Mouse (Mus musculus): ENCODE results near the gene Olfml1.

The Olfml1 gene

GRCm38 (mm10) chr7:107594325-107594856, 27.1 kb downstream of the Olfml1 start:
- intact Hi-C loops (cut with DNase I) = no loop called here

DNA sequence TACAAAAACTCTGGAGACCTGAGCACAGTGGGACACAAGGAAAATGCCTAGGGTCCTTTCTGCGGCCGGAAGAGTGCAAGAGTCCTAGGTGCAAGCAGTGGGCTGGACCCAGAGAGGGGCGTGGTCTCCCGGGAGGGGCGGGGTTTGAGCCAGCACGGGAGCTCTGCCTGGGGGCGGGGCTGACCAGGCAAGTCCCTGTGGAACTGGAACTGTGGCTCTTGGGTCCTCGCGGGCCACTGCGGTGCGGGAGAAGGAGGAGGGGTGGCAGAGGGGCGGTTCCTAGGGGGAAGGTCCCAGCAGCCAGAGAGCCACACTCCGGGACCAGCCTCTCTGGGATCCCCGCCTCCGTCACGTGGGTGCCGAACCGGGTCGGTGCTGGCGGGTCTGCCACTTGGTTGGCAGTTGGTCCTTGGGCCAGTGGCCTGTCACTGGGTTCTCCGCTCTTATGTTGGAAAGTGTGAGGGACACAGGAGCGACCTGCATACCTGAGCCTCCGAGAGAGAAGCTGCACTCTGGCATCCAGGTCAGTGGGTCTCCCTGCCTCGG, 27.7 kb downstream of the Olfml1 start, which contains the start of gene Ppfibp2:
Gene Ppfibp2, plus strand, starts transcription at position 351 of the 546 bp plus-strand sequence.
- intact Hi-C loops (cut with DNase I) = no loop called here

DNA sequence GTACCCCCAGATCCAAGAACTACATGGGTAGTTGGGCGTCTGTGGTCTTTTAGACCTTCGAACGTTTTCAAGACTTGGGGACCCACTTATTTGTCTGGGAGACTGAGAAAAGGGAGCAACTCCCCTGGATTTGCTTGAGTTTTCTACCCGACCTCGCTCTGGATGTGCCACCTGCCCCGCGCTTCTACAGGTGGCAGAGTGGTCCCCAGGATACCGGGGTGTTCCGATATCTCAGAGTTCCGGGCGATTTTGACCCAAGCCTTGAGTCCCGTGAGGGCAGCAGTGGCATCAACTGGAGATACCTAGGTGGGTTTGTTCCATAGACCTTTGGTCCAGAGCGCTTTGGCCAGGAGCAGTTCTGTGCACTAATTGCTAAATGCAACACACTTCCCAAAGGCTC, 28.2 kb downstream of the Olfml1 start:
- intact Hi-C loops (cut with DNase I) = no loop called here

- intact Hi-C loops (cut with DNase I) = no loop called here
Observed at GRCm38 (mm10) chr7:107596753-107597152, 29.5 kb downstream of the Olfml1 start.

DNA sequence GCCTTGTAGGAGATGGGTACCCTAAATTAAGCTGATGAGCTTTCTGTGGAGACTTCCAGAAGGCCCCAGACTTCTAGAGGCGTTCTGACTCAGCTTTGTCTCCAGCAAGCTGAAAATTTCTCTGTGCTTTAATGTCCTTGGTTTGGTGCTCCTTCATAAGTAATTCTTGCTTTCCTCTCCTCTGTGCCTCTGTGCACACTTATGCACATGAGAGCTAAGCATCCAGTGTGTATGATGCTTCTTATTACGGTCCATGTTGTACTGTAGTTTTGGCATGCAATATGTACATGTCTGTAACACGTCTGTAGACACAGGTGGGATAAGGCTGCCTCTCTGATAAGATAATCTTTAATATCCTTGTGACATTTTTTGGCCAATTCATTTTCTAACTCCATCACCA, 30.7 kb downstream of the Olfml1 start:
- intact Hi-C loops (cut with DNase I) = no loop called here

DNA sequence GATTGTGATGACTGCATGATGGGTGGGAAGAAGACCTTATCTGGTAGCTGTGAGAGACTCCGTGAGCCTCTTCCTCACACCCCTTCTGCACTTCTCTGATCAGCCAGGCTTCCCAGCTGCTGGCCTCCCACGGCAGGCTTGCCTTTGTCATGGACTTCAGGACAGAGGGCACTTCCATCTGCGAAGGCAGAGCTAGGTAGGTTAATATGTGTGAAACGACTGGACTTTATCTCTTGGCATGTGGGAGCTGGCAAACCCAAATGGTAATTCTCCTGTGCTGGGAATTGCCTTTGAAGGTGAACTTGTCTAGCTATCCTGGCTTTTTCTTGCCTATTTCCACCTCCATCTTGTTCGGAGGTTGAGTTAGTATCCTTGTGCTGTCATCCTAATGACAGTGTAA, 33.4 kb downstream of the Olfml1 start:
- intact Hi-C loops (cut with DNase I) = no loop called here

- intact Hi-C loops (cut with DNase I) = no loop called here
Observed at GRCm38 (mm10) chr7:107602505-107602904, 35.3 kb downstream of the Olfml1 start.

DNA sequence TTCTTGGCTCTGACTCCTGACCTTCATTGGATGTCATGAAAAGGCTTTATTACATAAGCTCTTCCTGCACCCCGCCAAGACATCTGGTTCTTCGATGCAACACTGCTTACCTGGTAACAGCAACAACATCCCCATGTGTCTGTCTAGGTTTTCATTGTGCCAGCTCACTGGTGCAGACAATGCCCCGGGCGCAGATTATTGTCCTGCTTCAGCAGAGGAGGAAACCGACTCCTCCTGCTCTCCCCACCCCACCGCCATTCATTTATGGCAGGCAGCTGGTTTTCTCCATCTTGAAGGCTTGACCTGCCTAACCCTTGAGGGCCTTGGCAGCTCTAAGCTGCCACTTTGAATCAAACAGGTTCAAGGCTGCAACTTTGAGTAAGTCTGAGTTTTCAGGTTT, 35.7 kb downstream of the Olfml1 start:
- intact Hi-C loops (cut with DNase I) = no loop called here

GRCm38 (mm10) chr7:107607766-107608165, 40.5 kb downstream of the Olfml1 start:
- intact Hi-C loops (cut with DNase I) = no loop called here

DNA sequence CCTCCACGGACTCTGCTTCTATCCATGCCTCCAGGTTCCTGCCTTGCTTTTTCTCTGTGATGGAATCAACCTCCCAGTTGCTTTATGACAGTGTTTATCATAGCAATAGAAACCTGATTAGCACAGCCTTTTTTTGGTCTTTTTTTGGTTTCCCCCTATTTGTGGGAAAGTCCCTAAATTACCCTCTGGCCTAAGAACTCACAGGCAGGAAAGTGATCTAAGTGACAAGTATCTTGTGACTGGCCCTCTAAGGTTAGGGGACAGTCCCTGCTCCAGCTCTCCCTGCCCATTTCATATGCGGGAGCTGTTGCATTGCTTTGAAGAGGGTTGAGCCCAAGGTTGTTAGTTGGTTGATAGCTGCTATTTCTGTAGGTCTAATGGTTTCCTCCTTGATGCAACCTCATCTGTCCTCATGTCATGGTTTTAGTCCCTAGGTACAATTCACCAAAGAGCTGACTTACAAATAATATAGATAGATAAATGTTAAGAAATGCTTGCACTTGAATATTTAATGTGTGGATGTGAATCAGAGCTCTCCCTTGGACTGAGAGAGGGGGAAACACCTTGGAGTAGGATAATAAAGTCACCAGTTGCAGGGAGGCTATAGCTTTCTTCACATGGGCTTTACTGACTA, 42.5 kb downstream of the Olfml1 start:
- intact Hi-C loops (cut with DNase I) = no loop called here

DNA sequence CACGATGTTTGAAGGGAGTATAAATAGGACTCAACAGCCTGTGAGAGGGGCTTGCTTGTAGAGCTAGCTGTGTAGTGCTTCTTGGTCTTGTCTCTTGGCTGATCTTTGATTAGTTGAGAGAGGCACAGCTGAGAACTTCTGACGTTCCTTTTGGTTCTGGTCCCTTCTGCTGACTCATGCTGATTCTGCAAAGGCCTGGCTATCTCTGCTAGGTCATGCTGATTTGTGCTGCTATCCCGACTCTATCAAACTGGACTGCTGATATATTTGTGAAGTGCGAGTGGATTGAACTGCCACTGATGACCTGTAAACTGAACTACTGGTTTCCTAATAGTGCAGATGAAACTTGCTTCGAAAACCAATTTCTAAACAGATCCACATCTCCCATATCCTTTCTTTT, 43.6 kb downstream of the Olfml1 start:
- intact Hi-C loops (cut with DNase I) = no loop called here

DNA sequence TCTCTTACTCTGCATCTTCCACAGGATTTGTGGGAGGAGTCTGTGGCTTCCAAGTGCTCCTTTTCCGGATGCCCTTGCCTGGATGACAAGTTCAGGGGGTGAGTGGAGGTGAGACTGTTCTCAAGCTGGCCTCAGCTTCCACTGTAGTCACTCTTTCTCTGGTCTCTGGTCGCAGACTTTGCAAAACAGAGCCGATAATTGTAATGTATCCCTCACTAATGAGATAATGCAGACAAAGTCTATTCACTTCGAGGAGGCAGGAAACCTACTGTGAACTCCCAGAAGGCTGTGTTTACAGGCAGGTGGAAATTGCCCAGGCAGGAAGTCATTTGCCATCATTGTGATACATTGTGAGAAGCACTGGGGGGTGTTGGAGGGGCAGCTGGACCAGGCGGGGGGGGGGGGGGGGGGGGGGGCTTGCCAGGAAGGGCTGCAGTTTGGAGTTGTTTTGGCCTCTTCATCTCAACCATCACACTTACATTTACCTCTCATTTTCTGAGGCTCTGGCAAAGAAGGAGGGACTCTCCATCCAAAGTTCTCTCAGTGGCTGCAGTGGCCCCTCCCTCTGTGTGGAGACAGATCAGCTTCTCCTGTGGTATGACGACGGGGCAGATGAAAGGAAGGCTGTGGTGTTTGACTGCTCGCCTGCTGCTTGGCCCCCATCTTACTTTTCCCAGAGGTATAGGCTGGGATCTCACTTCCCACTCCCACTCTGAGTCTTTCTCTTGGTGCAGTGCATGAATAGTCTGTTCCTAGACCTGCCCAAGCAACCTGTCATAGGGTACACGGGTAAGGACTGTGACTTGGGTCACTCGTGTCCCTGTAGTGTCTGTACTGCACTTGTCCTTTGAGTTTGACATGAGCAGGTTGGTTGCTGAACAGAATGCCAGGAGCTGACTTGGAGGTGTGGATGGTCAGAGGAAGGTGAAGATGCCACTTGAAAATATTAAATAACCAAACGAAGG, 51.1 kb downstream of the Olfml1 start:
- intact Hi-C loops (cut with DNase I) = no loop called here

DNA sequence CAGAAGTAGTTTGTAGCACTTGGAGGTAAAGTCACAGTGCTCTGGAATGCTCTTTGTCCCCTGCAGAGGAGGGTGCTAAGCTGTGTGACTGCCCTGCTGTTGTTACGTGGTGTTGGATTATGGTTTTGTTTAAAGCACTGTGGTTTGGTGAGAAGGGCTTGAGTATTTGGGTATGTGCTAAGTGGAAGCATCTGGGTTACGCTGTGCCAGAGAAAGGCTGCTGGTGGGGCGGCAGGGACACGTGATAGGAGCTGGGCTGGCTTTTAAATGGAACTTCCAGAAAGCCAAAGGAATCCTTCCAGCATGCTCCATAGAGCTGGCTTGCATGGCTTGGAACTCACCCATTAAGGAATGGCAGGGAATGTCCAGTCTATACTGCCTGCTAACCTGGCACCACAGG, 52.0 kb downstream of the Olfml1 start:
- intact Hi-C loops (cut with DNase I) = no loop called here

GRCm38 (mm10) chr7:107620137-107620536, 52.9 kb downstream of the Olfml1 start:
- intact Hi-C loops (cut with DNase I) = no loop called here

GRCm38 (mm10) chr7:107624432-107624831, 57.2 kb downstream of the Olfml1 start:
- intact Hi-C loops (cut with DNase I) = no loop called here

GRCm38 (mm10) chr7:107625061-107625460, 57.8 kb downstream of the Olfml1 start, which contains the start of gene 5330417H12Rik:
Gene 5330417H12Rik, minus strand, starts transcription at chr7:107625161.
- intact Hi-C loops (cut with DNase I) = no loop called here

DNA sequence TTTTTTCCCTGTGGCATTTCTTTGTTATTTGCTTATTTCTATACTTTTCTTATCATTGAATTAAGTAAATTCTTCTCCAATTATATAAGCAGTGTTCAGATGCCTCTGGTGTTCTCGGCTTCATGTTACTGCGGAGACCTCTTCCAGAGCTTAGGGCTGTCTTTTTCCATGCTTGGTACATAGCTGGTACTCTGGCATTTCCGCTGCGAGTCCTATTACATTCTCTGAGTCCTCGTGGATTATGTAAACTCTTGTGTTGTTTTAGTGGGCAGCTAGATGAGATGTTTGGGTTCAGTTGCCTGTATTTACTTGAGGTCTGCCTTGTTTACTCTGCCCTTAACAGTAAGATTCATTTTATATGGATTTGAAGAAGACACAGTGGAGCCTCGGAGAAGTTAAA, 58.5 kb downstream of the Olfml1 start:
- intact Hi-C loops (cut with DNase I) = no loop called here

DNA sequence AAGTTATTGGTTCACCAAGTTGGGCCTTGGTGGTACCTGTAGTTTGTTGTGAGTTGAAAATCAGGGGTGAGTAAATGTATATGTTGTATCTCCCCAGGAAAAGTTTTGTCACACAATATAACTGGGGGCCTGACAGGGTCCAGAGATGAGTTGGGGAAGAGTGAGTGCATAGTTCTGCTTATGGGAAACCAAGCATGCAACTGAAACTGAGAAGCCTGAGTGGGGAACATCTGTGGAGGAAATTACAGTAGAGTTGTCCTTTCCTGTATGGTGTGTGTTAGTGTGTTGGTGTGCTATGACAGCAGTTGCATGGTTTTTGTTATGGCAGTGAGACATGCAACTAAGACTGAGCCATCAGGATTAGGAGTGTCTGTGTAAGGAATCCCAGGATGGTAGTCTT, 61.1 kb downstream of the Olfml1 start:
- intact Hi-C loops (cut with DNase I) = no loop called here

DNA sequence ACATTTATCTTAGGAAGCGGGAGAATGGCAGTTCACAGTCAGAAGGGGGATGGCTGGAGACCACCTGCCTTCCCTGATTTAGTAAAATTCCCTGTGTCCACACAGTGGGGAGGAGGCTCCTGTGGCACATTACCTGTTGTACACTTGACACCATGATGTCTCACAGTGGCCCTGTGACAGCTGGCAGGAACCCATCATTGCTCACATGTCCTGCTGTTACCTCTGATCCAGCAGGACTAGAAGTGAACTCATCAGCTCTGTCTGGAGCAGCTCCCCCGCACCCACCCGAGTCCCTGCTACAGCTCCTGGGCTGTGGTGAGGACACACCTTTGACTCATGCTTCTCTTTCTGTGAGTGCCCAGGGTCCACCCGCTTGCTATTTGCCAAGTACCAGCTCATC, 66.0 kb downstream of the Olfml1 start:
- intact Hi-C loops (cut with DNase I) = no loop called here

GRCm38 (mm10) chr7:107637398-107637797, 70.2 kb downstream of the Olfml1 start:
- intact Hi-C loops (cut with DNase I) = no loop called here

DNA sequence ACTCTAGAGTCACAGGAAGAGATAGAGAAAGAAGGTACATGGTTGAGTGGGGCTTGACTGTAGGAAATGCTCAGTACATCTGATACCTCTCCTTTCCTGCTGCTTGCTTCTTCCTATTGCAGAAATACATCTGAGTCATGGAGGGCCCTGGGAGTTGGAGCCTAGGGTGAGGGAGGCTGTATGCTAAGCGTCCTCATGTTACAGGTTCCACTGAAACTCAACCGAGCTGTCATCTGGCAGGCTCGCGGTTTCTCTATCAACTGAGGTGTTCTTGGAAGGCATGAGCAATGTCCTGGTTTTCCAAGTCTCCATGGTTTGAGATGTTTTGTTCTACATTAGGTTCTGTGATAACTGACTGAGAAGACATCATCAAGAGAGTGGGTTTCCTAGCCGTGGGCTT, 70.8 kb downstream of the Olfml1 start:
- intact Hi-C loops (cut with DNase I) = no loop called here
